Mouse (Mus musculus): ENCODE results near the gene Olfr455.
A peak's percentile ranks its signal among the peaks of the same experiment; 100 is the strongest.

Olfr455 gene

GRCm38 (mm10) chr6:42547461-42547860, at the start of gene Olfr455:
Gene Olfr455 (minus strand): TSS chr6:42547587.
- DNase-seq, result no peak

GRCm38 (mm10) chr6:42593138-42593882, 45.9 kb upstream of the Olfr455 start:
- DNase-seq, result no peak

GRCm38 (mm10) chr6:42586569-42586968, 39.2 kb upstream of the Olfr455 start:
- DNase-seq, result no peak

GRCm38 (mm10) chr6:42583488-42583872, 36.1 kb upstream of the Olfr455 start:
- DNase-seq, result peak; percentile 49 to 52

GRCm38 (mm10) chr6:42582741-42583487, 35.5 kb upstream of the Olfr455 start:
- DNase-seq, result no peak

GRCm38 (mm10) chr6:42578678-42579077, 31.3 kb upstream of the Olfr455 start:
- no peak for DNase-seq

GRCm38 (mm10) chr6:42577433-42577832, 30.0 kb upstream of the Olfr455 start:
- no peak for DNase-seq

GRCm38 (mm10) chr6:42568205-42568604, 20.8 kb upstream of the Olfr455 start:
- no peak for DNase-seq

GRCm38 (mm10) chr6:42566076-42566598, 18.8 kb upstream of the Olfr455 start:
- DNase-seq, result no peak

- no peak for DNase-seq
Measured at GRCm38 (mm10) chr6:42562280-42562679, 14.9 kb upstream of the Olfr455 start.

- no peak for DNase-seq
Measured at GRCm38 (mm10) chr6:42560885-42561284, 13.5 kb upstream of the Olfr455 start.

- no peak for DNase-seq
Measured at GRCm38 (mm10) chr6:42558641-42559040, 11.3 kb upstream of the Olfr455 start.

- no peak for DNase-seq
Measured at GRCm38 (mm10) chr6:42546180-42546579, 1.2 kb downstream of the Olfr455 start.

GRCm38 (mm10) chr6:42545451-42545885, 1.9 kb downstream of the Olfr455 start:
- no peak for DNase-seq

- no peak for DNase-seq
Measured at GRCm38 (mm10) chr6:42544846-42545245, 2.5 kb downstream of the Olfr455 start.

- DNase-seq, result no peak
Measured at GRCm38 (mm10) chr6:42542036-42543031, 5.1 kb downstream of the Olfr455 start.

GRCm38 (mm10) chr6:42540681-42541080, 6.7 kb downstream of the Olfr455 start:
- no peak for DNase-seq

GRCm38 (mm10) chr6:42539711-42540110, 7.7 kb downstream of the Olfr455 start:
- no peak for DNase-seq

GRCm38 (mm10) chr6:42513461-42513860, 33.9 kb downstream of the Olfr455 start:
- no peak for DNase-seq

- DNase-seq, result no peak
Measured at GRCm38 (mm10) chr6:42509311-42509710, 38.1 kb downstream of the Olfr455 start.

- no peak for DNase-seq
Measured at GRCm38 (mm10) chr6:42503478-42503877, 43.9 kb downstream of the Olfr455 start.

GRCm38 (mm10) chr6:42489731-42490130, 57.7 kb downstream of the Olfr455 start:
- no peak for DNase-seq

- DNase-seq, result no peak
Measured at GRCm38 (mm10) chr6:42487114-42487513, 60.3 kb downstream of the Olfr455 start, which contains the start of gene Olfr456. Gene Olfr456 (minus strand): TSS chr6:42487214.

All from thymus, postnatal 36 days (tissue).